ENCODE assay signal across 17 mouse cellular contexts in genomic region chr7:136349651-136350050, GRCm38 (mm10).
"Had no signal": no experiment of that assay in that cellular context is flagged by ENCODE, and none has a peak within 500 bp of the region (broad histone marks: within the 10 kb centered on the region; RNA-seq: fewer than 3 reads in every experiment).

No protein-coding gene starts in this region.

- H3K9me3 ChIP-seq: midbrain, embryonic 10.5 days; neural tube, embryonic 13.5 days; neural tube, embryonic 15.5 days had no signal

- H3K27me3 ChIP-seq: neural tube, embryonic 13.5 days; neural tube, embryonic 15.5 days had no signal

- H3K4me3 ChIP-seq: midbrain, embryonic 10.5 days; myocyte; neural tube, embryonic 13.5 days; neural tube, embryonic 15.5 days had no signal

- ATAC-seq: midbrain, embryonic 16.5 days had no signal

- H3K27ac ChIP-seq: liver, embryonic 14.5 days; midbrain, embryonic 10.5 days; neural tube, embryonic 13.5 days; neural tube, embryonic 15.5 days had no signal

- H3K9ac ChIP-seq: liver, embryonic 14.5 days; lung, embryonic 14.5 days; neural tube, embryonic 13.5 days; neural tube, embryonic 15.5 days had no signal

- H3K4me1 ChIP-seq: neural tube, embryonic 13.5 days; neural tube, embryonic 15.5 days had no signal

- H3K4me2 ChIP-seq: lung, embryonic 14.5 days; neural tube, embryonic 13.5 days; neural tube, embryonic 15.5 days had no signal

- H3K36me3 ChIP-seq: midbrain, embryonic 10.5 days; neural tube, embryonic 13.5 days; neural tube, embryonic 15.5 days had no signal

- DNase-seq: lung, adult 18-20 months; lung, embryonic 14.5 days; lung, postnatal 10 days; lung, postnatal 4 days; right cerebral cortex, adult 18-20 months; right cerebral cortex, postnatal 25 days; right cerebral cortex, postnatal 4 days; spleen, adult 18-20 months; thymus, adult 18-20 months; thymus, postnatal 14 days; thymus, postnatal 36 days had no signal
